Mouse (Mus musculus): ENCODE measurements around the gene Chst11. TPM values are rescaled to one million over a fixed set of nuclear protein-coding genes. Genes with fewer than 3 reads are reported as not detected.

Chst11 gene
- polyA plus RNA-seq, 1 experiment from 2014 or later: 4.4 TPM

DNA sequence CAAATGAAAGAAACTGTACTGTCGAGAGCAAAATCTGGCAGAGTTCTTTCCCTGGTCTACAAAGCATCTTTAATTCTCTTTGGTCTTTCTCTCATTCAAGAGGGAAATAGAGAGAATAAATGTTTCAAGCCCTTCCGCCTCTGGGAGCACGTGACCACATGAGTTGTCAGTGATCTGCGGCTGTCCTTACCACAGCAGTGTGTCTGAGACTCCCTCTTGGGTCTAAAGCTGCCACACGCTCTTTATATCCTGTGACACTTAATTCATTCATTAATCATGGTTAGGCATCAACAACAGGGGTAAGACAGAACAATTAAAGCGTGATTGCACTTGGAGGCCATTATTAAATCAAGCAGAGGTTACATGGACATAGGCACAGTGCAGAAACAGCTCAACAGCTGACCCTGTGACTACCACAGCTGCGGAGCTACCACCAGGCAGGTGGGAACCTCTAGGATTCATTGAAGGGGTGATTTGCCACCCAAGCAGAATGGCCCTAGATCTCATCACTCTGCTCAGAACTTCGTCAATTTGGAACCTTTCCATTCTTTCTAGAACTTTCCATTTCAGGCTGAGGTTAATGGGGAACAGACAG lies 144.4 kb downstream of the Chst11 start:
- WGBS: 74% methylated on average over 8 of the region's 8 CpGs

DNA sequence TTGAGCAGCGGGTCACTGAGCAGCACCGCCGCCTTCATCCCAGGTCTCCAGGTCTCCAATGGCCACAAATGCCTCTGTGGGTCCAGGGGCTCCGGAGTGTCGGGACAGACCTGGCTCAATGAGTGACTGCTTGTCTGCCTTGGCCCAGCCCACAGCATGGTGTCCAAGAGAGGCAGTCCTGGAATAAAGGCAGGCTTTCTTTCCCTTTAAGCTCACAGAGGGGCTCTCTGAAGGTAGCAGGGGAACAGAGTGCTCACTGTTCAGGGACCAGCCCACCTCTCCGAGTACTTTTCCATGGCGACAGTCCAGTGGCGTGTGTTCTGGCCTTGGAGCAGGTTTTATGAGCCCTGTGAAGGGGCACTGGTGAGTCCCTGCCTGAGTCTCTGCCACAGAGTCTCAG lies 145.3 kb downstream of the Chst11 start:
- Histone ChIP-seq H3K36me3 (ENCODE audit: control insufficient read depth, insufficient read depth, low read length) (no peaks in the 10 kb centered on the region), H3K27me3 (replicated peaks; ENCODE audit: control insufficient read depth, insufficient read depth, low read length) (no peaks in the 10 kb centered on the region), H3K4me1 (ENCODE audit: control insufficient read depth, insufficient read depth, low read length) (peaks cover 21% of the 10 kb centered on the region), H3K27ac (replicated peaks; ENCODE audit: low read depth, low read length) (peak overlapping the region; percentile 68), H3K9ac (ENCODE audit: low read depth, low read length) (no peak overlapping the region), H3K4me2 (ENCODE audit: low read depth, low read length) (no peak overlapping the region), H3K4me3 (ENCODE audit: low read depth, low read length) (no peak overlapping the region), H3K9me3 (ENCODE audit: control insufficient read depth, low read length) (no peaks in the 10 kb centered on the region)
- peak; percentile 56 for DNase-seq (ENCODE audit: low spot score)
- peak; percentile 69 for ATAC-seq (ENCODE audit: low read depth)
- 49% methylated on average over 8 of the region's 8 CpGs for WGBS

More for the DNA sequence above, 144.4 kb downstream of the Chst11 start:
- Histone ChIP-seq H3K9me3 (ENCODE audit: control insufficient read depth, low read length) (no peaks in the 10 kb centered on the region), H3K9ac (ENCODE audit: low read depth, low read length) (no peak overlapping the region), H3K36me3 (ENCODE audit: control insufficient read depth, insufficient read depth, low read length) (no peaks in the 10 kb centered on the region), H3K4me2 (ENCODE audit: low read depth, low read length) (no peak overlapping the region), H3K4me1 (ENCODE audit: control insufficient read depth, insufficient read depth, low read length) (peaks cover 13% of the 10 kb centered on the region), H3K27me3 (replicated peaks; ENCODE audit: control insufficient read depth, insufficient read depth, low read length) (no peaks in the 10 kb centered on the region), H3K4me3 (ENCODE audit: low read depth, low read length) (no peak overlapping the region), H3K27ac (replicated peaks; ENCODE audit: low read depth, low read length) (peak overlapping the region; percentile 30)
- DNase-seq (ENCODE audit: low spot score) (no peak), ATAC-seq (ENCODE audit: low read depth) (no peak)

DNA sequence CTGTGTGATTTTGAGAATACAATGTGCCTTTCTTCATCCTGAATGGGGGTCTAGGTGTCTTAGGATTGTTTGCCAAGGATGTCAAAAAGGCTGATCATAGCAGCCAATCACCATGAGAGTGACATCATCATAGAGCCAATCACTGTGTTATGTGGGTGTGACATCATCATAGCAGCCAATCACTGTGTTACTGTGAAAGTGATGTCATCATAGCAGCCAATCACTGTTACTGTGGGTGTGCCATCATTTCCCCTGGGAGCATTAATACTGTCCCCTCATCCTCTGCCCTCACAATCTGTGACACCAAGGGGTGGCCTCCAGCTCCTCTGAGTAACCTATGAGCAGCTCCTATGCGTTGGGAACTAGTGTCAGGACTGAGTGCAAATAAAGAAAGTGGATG lies 146.6 kb downstream of the Chst11 start:
- no peaks in the 10 kb centered on the region for H3K27me3 ChIP-seq (replicated peaks; ENCODE audit: control insufficient read depth, insufficient read depth, low read length)
- ATAC-seq (ENCODE audit: low read depth) (no peak), DNase-seq (ENCODE audit: low spot score) (no peak)
- no peak overlapping the region for H3K4me3 ChIP-seq (ENCODE audit: low read depth, low read length)
- no peaks in the 10 kb centered on the region for H3K9me3 ChIP-seq (ENCODE audit: control insufficient read depth, low read length)
- 92% methylated on average over 1 of the region's 1 CpGs for WGBS
- H3K36me3 ChIP-seq (ENCODE audit: control insufficient read depth, insufficient read depth, low read length): no peaks in the 10 kb centered on the region
- H3K27ac ChIP-seq (replicated peaks; ENCODE audit: low read depth, low read length): no peak overlapping the region
- H3K9ac ChIP-seq (ENCODE audit: low read depth, low read length): no peak overlapping the region
- no peak overlapping the region for H3K4me2 ChIP-seq (ENCODE audit: low read depth, low read length)
- H3K4me1 ChIP-seq (ENCODE audit: control insufficient read depth, insufficient read depth, low read length): peaks cover 25% of the 10 kb centered on the region

DNA sequence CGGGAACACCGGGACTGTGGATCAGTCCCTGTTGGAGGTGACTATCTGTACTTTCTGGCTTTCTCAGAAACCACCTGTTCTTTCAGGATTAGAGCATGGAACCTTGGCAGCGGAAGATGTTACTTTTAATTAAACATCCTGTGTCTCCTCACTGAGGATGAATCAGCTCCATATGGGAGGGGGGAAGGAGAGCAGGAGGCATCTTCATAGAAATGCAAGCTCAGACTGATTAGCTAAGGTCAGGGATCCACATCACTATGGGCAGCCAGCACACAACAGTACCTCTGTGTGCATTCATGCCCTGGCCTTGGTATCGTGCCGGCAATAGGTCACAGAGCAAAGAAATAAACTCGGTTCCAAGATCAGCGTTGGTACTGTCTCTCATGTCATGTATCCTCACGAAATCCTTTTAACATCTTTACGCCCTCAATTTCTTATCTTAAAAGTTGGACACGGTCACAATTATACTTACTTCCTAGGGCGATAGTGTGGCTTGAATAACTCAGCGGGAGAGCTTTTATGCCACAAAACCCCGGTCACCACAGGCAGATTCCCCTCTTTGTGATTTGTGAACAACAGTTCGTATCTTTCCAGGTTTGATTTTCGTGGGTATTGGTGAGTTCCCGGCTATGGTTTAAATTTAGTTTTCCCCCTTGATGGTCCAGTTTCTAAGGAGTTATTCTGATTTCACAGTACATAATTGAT lies 148.7 kb downstream of the Chst11 start:
- H3K27me3 ChIP-seq (replicated peaks; ENCODE audit: control insufficient read depth, insufficient read depth, low read length): no peaks in the 10 kb centered on the region
- DNase-seq (ENCODE audit: low spot score) (no peak), ATAC-seq (ENCODE audit: low read depth) (no peak)
- H3K4me2 ChIP-seq (ENCODE audit: low read depth, low read length): no peak overlapping the region
- H3K27ac ChIP-seq (replicated peaks; ENCODE audit: low read depth, low read length): no peak overlapping the region
- H3K9me3 ChIP-seq (ENCODE audit: control insufficient read depth, low read length): no peaks in the 10 kb centered on the region
- no peak overlapping the region for H3K4me3 ChIP-seq (ENCODE audit: low read depth, low read length)
- no peak overlapping the region for H3K9ac ChIP-seq (ENCODE audit: low read depth, low read length)
- 29% methylated on average over 16 of the region's 16 CpGs for WGBS
- no peaks in the 10 kb centered on the region for H3K36me3 ChIP-seq (ENCODE audit: control insufficient read depth, insufficient read depth, low read length)
- H3K4me1 ChIP-seq (ENCODE audit: control insufficient read depth, insufficient read depth, low read length): peaks cover 20% of the 10 kb centered on the region

DNA sequence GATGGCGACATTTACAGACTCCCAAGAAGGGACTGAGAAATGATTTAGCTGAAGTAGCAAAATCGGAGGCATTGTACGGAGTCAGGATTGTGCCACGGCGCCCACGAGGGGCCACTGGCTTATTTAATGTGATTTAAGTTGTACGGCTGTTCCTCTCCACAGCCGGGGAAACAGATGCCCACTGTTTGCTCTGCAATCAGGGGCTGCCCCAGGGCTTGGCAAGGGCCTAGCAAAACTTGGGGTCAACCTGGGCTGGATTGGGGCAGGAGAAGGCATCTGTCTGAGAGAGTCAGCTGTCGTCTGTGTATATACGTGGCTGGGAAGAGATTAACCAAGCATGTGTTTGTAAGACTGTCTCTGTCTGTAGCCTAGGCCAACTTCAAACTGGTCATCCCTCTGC lies 149.6 kb downstream of the Chst11 start:
- ATAC-seq (ENCODE audit: low read depth) (no peak; the same call in 1 of the 2 replicates), DNase-seq (ENCODE audit: low spot score) (peak; percentile 65)
- H3K9ac ChIP-seq (ENCODE audit: low read depth, low read length): 0 out of 2 replicates have a peak overlapping the region, but pooled peaks have one; percentile 5
- H3K4me3 ChIP-seq (ENCODE audit: low read depth, low read length): no peak overlapping the region
- H3K27me3 ChIP-seq (replicated peaks; ENCODE audit: control insufficient read depth, insufficient read depth, low read length): no peaks in the 10 kb centered on the region
- H3K9me3 ChIP-seq (ENCODE audit: control insufficient read depth, low read length): no peaks in the 10 kb centered on the region
- 0 out of 2 replicates have a peak overlapping the region, but pooled peaks have one; percentile 28 for H3K27ac ChIP-seq (replicated peaks; ENCODE audit: low read depth, low read length)
- H3K4me2 ChIP-seq (ENCODE audit: low read depth, low read length): no peak overlapping the region
- WGBS: 25% methylated on average over 10 of the region's 10 CpGs
- H3K36me3 ChIP-seq (ENCODE audit: control insufficient read depth, insufficient read depth, low read length): no peaks in the 10 kb centered on the region
- peaks cover 24% of the 10 kb centered on the region for H3K4me1 ChIP-seq (ENCODE audit: control insufficient read depth, insufficient read depth, low read length)

DNA sequence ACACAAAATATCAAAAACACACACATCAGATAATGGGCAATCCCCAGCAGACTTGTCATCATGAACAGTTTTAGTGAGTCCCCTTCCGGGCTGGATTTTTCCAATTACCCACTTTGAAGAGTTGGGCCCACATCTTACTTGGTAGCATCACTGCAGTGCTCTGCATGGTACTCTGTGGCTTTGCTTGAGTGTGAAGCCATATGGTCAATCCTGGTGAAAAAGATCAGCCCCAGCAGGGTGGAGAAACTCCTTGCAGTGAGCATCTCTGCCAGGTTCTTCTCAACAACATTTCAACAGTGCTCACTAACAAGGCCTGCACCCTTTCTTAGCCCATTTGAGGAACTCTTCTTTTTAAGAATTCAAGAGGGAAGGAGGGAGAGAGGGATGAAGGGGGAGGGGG lies 150.7 kb downstream of the Chst11 start:
- Histone ChIP-seq H3K4me1 (ENCODE audit: control insufficient read depth, insufficient read depth, low read length) (peaks cover 28% of the 10 kb centered on the region), H3K4me2 (ENCODE audit: low read depth, low read length) (no peak overlapping the region), H3K27me3 (replicated peaks; ENCODE audit: control insufficient read depth, insufficient read depth, low read length) (no peaks in the 10 kb centered on the region), H3K27ac (replicated peaks; ENCODE audit: low read depth, low read length) (no peak overlapping the region), H3K4me3 (ENCODE audit: low read depth, low read length) (no peak overlapping the region), H3K9me3 (ENCODE audit: control insufficient read depth, low read length) (no peaks in the 10 kb centered on the region), H3K9ac (ENCODE audit: low read depth, low read length) (no peak overlapping the region), H3K36me3 (ENCODE audit: control insufficient read depth, insufficient read depth, low read length) (no peaks in the 10 kb centered on the region)
- DNase-seq (ENCODE audit: low spot score) (no peak), ATAC-seq (ENCODE audit: low read depth) (no peak)
- WGBS: 63% methylated on average over 1 of the region's 1 CpGs

DNA sequence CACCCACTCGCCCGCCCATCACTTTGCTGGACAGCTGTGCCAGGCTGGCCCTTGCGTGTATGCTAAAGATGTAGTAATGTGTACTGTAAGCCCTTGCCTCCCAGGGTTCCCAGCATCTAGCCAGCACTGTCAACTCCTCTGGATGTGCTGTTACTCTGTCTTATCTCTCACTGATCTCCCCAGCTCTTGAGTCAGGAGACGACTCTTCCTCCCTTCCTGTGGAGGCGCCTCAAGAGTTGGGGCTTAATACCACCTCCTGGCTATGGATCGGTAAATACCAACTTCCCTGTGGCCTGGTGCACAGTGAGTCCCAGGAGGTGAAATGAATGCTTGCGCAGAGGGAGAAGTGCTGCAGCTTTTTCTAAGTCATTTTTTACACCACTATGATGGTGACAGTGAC lies 151.8 kb downstream of the Chst11 start:
- Histone ChIP-seq H3K4me1 (ENCODE audit: control insufficient read depth, insufficient read depth, low read length) (peaks cover 28% of the 10 kb centered on the region), H3K27ac (replicated peaks; ENCODE audit: low read depth, low read length) (no peak overlapping the region), H3K9ac (ENCODE audit: low read depth, low read length) (no peak overlapping the region), H3K36me3 (ENCODE audit: control insufficient read depth, insufficient read depth, low read length) (no peaks in the 10 kb centered on the region), H3K27me3 (replicated peaks; ENCODE audit: control insufficient read depth, insufficient read depth, low read length) (no peaks in the 10 kb centered on the region), H3K9me3 (ENCODE audit: control insufficient read depth, low read length) (no peaks in the 10 kb centered on the region), H3K4me3 (ENCODE audit: low read depth, low read length) (no peak overlapping the region), H3K4me2 (ENCODE audit: low read depth, low read length) (no peak overlapping the region)
- DNase-seq (ENCODE audit: low spot score) (no peak), ATAC-seq (ENCODE audit: low read depth) (no peak)
- WGBS: 74% methylated on average over 7 of the region's 7 CpGs

DNA sequence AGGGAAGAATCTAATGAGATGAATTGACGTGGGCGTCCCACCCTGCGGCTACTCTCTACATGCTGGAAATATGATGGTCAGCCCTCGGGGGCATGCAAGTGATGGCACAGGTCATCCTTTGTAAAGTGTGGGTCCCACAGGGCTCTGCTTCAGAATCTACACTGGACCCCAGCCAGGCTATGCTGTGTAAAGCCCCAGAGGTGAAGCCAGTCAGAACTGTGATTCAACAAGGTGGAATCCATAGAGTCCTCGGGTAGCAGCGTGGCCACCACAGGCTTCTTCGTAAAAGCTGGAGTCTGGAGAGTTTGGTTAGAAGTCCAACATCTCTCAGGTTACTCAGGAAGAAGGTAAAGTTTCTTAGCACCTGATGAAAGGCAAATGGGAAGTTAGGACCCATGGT lies 154.0 kb downstream of the Chst11 start:
- Histone ChIP-seq H3K36me3 (ENCODE audit: control insufficient read depth, insufficient read depth, low read length) (no peaks in the 10 kb centered on the region), H3K27ac (replicated peaks; ENCODE audit: low read depth, low read length) (no peak overlapping the region; the same call in 1 of the 2 replicates), H3K9me3 (ENCODE audit: control insufficient read depth, low read length) (no peaks in the 10 kb centered on the region), H3K4me1 (ENCODE audit: control insufficient read depth, insufficient read depth, low read length) (peaks cover 26% of the 10 kb centered on the region), H3K27me3 (replicated peaks; ENCODE audit: control insufficient read depth, insufficient read depth, low read length) (no peaks in the 10 kb centered on the region), H3K9ac (ENCODE audit: low read depth, low read length) (no peak overlapping the region), H3K4me3 (ENCODE audit: low read depth, low read length) (no peak overlapping the region), H3K4me2 (ENCODE audit: low read depth, low read length) (no peak overlapping the region)
- WGBS: 84% methylated on average over 7 of the region's 7 CpGs
- DNase-seq (ENCODE audit: low spot score) (no peak), ATAC-seq (ENCODE audit: low read depth) (no peak)
